Mouse (Mus musculus): ENCODE measurements around the gene Izumo1. TPM values are rescaled to one million over a fixed set of nuclear protein-coding genes. Genes with fewer than 3 reads are reported as not detected.
A peak's percentile ranks its signal among the peaks of the same experiment; 100 is the strongest.

Izumo1 gene
- polyA plus RNA-seq, 1 experiment = 0.16 TPM

DNA sequence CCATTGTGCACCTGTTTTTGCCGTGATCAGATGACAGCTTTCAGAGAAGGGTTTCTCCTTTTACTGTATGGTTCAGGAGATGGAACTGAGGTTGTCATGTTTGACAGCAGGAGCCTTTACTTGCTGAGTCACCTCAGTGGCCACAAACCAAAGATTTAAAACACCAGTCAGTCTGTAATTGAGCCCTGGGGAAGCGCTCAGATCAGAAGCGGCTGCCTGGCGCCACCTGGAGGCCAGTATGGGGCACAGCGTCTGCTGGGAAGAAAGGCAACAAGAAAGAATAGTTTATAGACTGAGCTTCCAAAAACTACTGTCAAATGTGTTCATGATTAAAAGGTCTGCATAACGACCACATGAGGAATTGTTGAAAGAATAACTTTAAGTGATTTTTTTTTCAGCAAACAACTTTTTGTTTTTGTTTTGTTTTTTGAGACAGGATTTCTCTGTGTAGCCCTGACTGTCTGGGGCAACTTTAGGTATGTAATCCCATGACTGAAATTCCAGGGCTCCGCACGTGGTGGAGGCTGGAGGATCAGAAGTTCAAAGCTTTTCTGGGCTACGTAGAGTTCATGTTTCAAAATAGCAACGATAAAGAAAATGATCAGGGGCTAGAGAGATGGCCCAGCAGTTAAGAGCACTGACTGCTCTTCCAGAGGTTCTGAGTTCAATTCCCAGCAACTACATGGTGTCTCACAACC lies 28.3 kb upstream of the Izumo1 start:
- peak; percentile 79 for DNase-seq (ENCODE audit: low read depth)
- TF ChIP-seq POLR2A (IDR thresholded peaks at IDR 0.05; ENCODE audit: borderline replicate concordance, extremely low read depth, insufficient read depth, insufficient read length, poor library complexity, severe bottlenecking) = no peak
- peak; percentile 97 for TF ChIP-seq CTCF (IDR thresholded peaks at IDR 0.05; ENCODE audit: borderline replicate concordance, extremely low read depth, insufficient read depth, insufficient read length)

GRCm38 (mm10) chr7:45595176-45595575 lies 26.4 kb upstream of the Izumo1 start:
- no peak for DNase-seq (ENCODE audit: low read depth)
- no peak for TF ChIP-seq POLR2A (IDR thresholded peaks at IDR 0.05; ENCODE audit: borderline replicate concordance, extremely low read depth, insufficient read depth, insufficient read length, poor library complexity, severe bottlenecking)
- no peak for TF ChIP-seq CTCF (IDR thresholded peaks at IDR 0.05; ENCODE audit: borderline replicate concordance, extremely low read depth, insufficient read depth, insufficient read length)

- no peak for TF ChIP-seq CTCF (IDR thresholded peaks at IDR 0.05; ENCODE audit: borderline replicate concordance, extremely low read depth, insufficient read depth, insufficient read length)
- no peak for TF ChIP-seq POLR2A (IDR thresholded peaks at IDR 0.05; ENCODE audit: borderline replicate concordance, extremely low read depth, insufficient read depth, insufficient read length, poor library complexity, severe bottlenecking)
- DNase-seq (ENCODE audit: low read depth) = no peak
These were observed 25.5 kb upstream of the Izumo1 start for GRCm38 (mm10) chr7:45596107-45596506.

DNA sequence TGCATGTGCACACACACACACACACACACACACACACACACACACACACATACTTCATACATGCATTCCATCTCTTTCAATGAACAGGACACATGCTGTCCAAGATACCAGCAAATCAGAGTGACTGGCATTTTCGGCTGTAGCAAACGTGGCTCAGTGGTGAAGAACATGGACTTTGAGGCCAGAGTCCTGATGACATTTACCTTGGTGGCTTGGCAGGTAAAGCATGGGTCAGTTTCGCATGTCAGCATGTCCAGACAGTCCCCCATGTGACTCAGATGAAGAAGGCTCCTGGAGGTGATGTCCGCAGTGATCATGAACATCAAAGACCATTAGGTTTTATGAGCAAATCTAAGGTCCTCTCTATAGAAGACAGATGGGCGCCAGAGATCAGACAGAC lies 24.6 kb upstream of the Izumo1 start:
- DNase-seq (ENCODE audit: low read depth) = no peak
- TF ChIP-seq CTCF (IDR thresholded peaks at IDR 0.05; ENCODE audit: borderline replicate concordance, extremely low read depth, insufficient read depth, insufficient read length) = no peak
- no peak for TF ChIP-seq POLR2A (IDR thresholded peaks at IDR 0.05; ENCODE audit: borderline replicate concordance, extremely low read depth, insufficient read depth, insufficient read length, poor library complexity, severe bottlenecking)

GRCm38 (mm10) chr7:45597527-45597926 lies 24.1 kb upstream of the Izumo1 start:
- DNase-seq (ENCODE audit: low read depth) = no peak
- TF ChIP-seq CTCF (IDR thresholded peaks at IDR 0.05; ENCODE audit: borderline replicate concordance, extremely low read depth, insufficient read depth, insufficient read length) (no peak), POLR2A (IDR thresholded peaks at IDR 0.05; ENCODE audit: borderline replicate concordance, extremely low read depth, insufficient read depth, insufficient read length, poor library complexity, severe bottlenecking) (no peak)

GRCm38 (mm10) chr7:45598960-45599879 lies 22.4 kb upstream of the Izumo1 start:
- no peak for DNase-seq (ENCODE audit: low read depth)
- no peak for TF ChIP-seq CTCF (IDR thresholded peaks at IDR 0.05; ENCODE audit: borderline replicate concordance, extremely low read depth, insufficient read depth, insufficient read length)
- TF ChIP-seq POLR2A (IDR thresholded peaks at IDR 0.05; ENCODE audit: borderline replicate concordance, extremely low read depth, insufficient read depth, insufficient read length, poor library complexity, severe bottlenecking) = no peak

DNA sequence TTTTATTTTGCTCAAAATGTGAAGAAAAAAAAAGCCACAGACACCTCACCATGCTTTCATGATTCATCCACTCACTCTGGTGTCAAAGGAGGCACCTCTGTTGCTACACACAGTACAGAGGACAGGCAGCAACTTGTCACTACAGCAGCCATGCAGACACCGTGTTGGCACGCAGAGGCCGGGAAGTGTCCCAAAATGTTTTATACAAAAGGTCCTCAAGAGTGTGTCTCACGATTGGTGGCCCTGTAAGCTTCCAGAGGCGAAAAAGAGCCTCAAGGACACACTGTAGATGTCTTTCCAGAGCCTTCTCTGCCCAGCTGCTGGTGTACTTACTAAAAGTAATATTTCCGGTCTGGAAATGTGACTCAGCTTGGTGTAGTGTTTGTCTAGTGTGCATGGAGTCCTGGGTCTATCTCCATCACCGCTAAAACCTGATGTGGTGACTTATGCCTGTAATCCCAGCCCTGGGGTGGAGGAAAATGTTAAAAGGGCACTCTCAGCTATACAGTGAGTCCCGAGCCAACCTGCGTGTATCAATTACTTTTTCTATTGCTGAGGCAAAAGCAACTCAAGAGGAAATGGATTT lies 15.8 kb upstream of the Izumo1 start:
- no peak for TF ChIP-seq CTCF (IDR thresholded peaks at IDR 0.05; ENCODE audit: borderline replicate concordance, extremely low read depth, insufficient read depth, insufficient read length)
- TF ChIP-seq POLR2A (IDR thresholded peaks at IDR 0.05; ENCODE audit: borderline replicate concordance, extremely low read depth, insufficient read depth, insufficient read length, poor library complexity, severe bottlenecking) = no peak
- no peak for DNase-seq (ENCODE audit: low read depth)

DNA sequence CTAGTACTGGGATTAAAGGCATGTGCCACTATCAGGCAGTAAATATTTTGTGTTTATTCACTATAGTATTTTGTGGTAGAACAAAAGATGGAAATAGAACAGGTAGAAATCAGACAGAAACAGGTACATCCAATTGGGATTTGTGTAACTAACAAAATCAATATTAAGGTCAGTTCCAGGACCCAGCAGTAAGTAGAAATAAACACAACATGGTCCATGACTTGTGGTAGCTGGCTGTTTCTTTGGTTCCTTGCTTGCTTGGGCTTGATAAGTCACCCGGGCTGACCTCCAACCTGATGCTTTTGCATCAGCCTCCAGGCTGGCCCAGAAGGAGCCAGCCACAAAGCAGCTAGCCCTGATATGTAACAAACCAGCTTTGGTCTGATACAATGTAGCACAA lies 12.1 kb upstream of the Izumo1 start:
- no peak for TF ChIP-seq POLR2A (IDR thresholded peaks at IDR 0.05; ENCODE audit: borderline replicate concordance, extremely low read depth, insufficient read depth, insufficient read length, poor library complexity, severe bottlenecking)
- TF ChIP-seq CTCF (IDR thresholded peaks at IDR 0.05; ENCODE audit: borderline replicate concordance, extremely low read depth, insufficient read depth, insufficient read length) = no peak
- DNase-seq (ENCODE audit: low read depth) = no peak

GRCm38 (mm10) chr7:45616277-45616676 lies 5.3 kb upstream of the Izumo1 start:
- no peak for DNase-seq (ENCODE audit: low read depth)
- no peak for TF ChIP-seq POLR2A (IDR thresholded peaks at IDR 0.05; ENCODE audit: borderline replicate concordance, extremely low read depth, insufficient read depth, insufficient read length, poor library complexity, severe bottlenecking)
- TF ChIP-seq CTCF (IDR thresholded peaks at IDR 0.05; ENCODE audit: borderline replicate concordance, extremely low read depth, insufficient read depth, insufficient read length) = no peak

DNA sequence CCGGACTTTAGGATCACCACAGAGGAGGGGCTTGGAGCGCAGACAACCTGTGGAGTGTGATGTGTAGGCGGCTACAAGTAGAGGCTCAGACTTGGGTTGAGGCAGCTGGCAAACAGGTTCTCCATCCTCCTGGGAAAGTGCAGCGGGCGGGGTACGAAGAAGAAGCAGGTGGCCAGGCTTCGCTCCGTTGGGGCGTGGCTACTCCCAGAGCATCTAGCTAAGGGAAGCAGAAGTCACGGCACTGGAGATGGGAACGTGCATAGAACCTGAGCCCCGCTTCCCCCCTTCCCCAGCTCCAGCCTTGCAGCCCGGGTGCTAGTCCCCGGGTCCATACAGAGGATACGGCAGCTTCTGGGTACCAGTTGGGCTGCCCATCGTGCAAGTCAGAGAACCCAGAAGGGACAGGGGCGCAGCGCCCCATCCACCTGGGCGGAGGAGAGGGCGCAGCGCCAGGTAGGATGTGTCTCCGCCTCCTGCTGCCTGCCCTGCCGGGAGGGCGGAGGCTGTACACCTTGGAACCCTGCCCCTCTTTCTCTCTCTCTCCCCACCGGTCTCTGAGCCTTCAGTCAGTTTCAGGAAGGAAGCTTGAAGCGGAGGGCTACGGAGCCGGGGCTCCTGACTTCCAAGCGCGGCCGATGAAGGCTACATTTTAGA lies 4.4 kb upstream of the Izumo1 start, which contains the start of gene Fut1:
Fut1 (plus strand) TSS at position 248 of the 654 bp plus-strand sequence.
- no peak for TF ChIP-seq CTCF (IDR thresholded peaks at IDR 0.05; ENCODE audit: borderline replicate concordance, extremely low read depth, insufficient read depth, insufficient read length)
- no peak for TF ChIP-seq POLR2A (IDR thresholded peaks at IDR 0.05; ENCODE audit: borderline replicate concordance, extremely low read depth, insufficient read depth, insufficient read length, poor library complexity, severe bottlenecking)
- no peak for DNase-seq (ENCODE audit: low read depth)

GRCm38 (mm10) chr7:45618316-45618715 lies 3.3 kb upstream of the Izumo1 start:
- no peak for DNase-seq (ENCODE audit: low read depth)
- no peak for TF ChIP-seq POLR2A (IDR thresholded peaks at IDR 0.05; ENCODE audit: borderline replicate concordance, extremely low read depth, insufficient read depth, insufficient read length, poor library complexity, severe bottlenecking)
- no peak for TF ChIP-seq CTCF (IDR thresholded peaks at IDR 0.05; ENCODE audit: borderline replicate concordance, extremely low read depth, insufficient read depth, insufficient read length)
